Mouse (Mus musculus) megakaryocyte progenitor cell, adult 5-6 weeks (primary cell): ENCODE results near the gene Grm4. TPM values are rescaled to one million over a fixed set of nuclear protein-coding genes. Genes with fewer than 3 reads are reported as not detected.

Experiments used
- ATAC-seq: replicated peaks from 2 replicates; pipeline ENCODE4 v1.8.0; 2016; ENCODE audit warnings: mild to moderate bottlenecking, moderate TSS enrichment, inconsistent platforms; ENCODE audit not compliant: poor library complexity
- total RNA-seq, 2 experiments: library from RNA; stranded (forward) in 1 of 2; stranded (reverse) in 1 of 2; fragments of 157-497, 149-512 nt in 1 of 2; fragments of 200-1000 nt in 1 of 2; gene quantifications; 2 replicates each; pipeline versions ENCODE4 v1.2.3 to v1.2.4; 2015 to 2017

Grm4 gene
- total RNA-seq, 2 experiments from 2014 or later = not detected

GRCm38 (mm10) chr17:27513279-27513915 lies 7.8 kb downstream of the Grm4 start:
- peak; percentile 20 for ATAC-seq

GRCm38 (mm10) chr17:27512619-27513161 lies 8.5 kb downstream of the Grm4 start:
- no peak for ATAC-seq

GRCm38 (mm10) chr17:27511865-27512618 lies 9.2 kb downstream of the Grm4 start:
- ATAC-seq = no peak

GRCm38 (mm10) chr17:27511125-27511735 lies 10.0 kb downstream of the Grm4 start:
- no peak for ATAC-seq

GRCm38 (mm10) chr17:27510258-27511124 lies 10.7 kb downstream of the Grm4 start:
- no peak for ATAC-seq

GRCm38 (mm10) chr17:27509056-27509455 lies 12.1 kb downstream of the Grm4 start:
- ATAC-seq = no peak

GRCm38 (mm10) chr17:27508513-27508912 lies 12.7 kb downstream of the Grm4 start:
- ATAC-seq = no peak

GRCm38 (mm10) chr17:27508002-27508401 lies 13.2 kb downstream of the Grm4 start:
- ATAC-seq = no peak

GRCm38 (mm10) chr17:27507591-27507945 lies 13.6 kb downstream of the Grm4 start:
- no peak for ATAC-seq

GRCm38 (mm10) chr17:27506871-27507590 lies 14.2 kb downstream of the Grm4 start:
- ATAC-seq = no peak

- no peak for ATAC-seq
These were observed 14.8 kb downstream of the Grm4 start for GRCm38 (mm10) chr17:27506362-27506761.

- ATAC-seq = no peak
These were observed 15.9 kb downstream of the Grm4 start for GRCm38 (mm10) chr17:27505221-27505881.

- ATAC-seq = no peak
These were observed 17.3 kb downstream of the Grm4 start for GRCm38 (mm10) chr17:27503869-27504268.

- no peak for ATAC-seq
These were observed 18.3 kb downstream of the Grm4 start for GRCm38 (mm10) chr17:27502736-27503445.

- no peak for ATAC-seq
These were observed 18.9 kb downstream of the Grm4 start for GRCm38 (mm10) chr17:27502288-27502687.

- peak; percentile 76 for ATAC-seq
These were observed 19.6 kb downstream of the Grm4 start for GRCm38 (mm10) chr17:27501331-27502251.

GRCm38 (mm10) chr17:27500811-27501210 lies 20.4 kb downstream of the Grm4 start:
- peak; percentile 45 for ATAC-seq

GRCm38 (mm10) chr17:27499080-27499479 lies 22.1 kb downstream of the Grm4 start:
- ATAC-seq = no peak
